Mouse (Mus musculus): ENCODE data around the gene Brip1. TPM values are rescaled to one million over a fixed set of nuclear protein-coding genes. Genes with fewer than 3 reads are reported as not detected.

Gene Brip1
- polyA plus RNA-seq, 1 experiment from 2014 or later, result 13.0 TPM

Other genes starting within 250 kb of the Brip1 start
- gene Ints2, start 56.4 kb upstream of the Brip1 start, polyA plus RNA-seq (2014; fragmentation: Nextera tagmentation; extraction: Ambion mirVana), result 27.2 and 30.0 TPM in 2 replicates
- gene Med13, start 156.4 kb upstream of the Brip1 start, polyA plus RNA-seq (2014; fragmentation: Nextera tagmentation; extraction: Ambion mirVana), result 14.2 and 14.3 TPM in 2 replicates

All from intestine, embryonic 14.5 days (tissue).